Mouse (Mus musculus): Measurements from ENCODE around the gene Shmt1.

The Shmt1 gene

GRCm38 (mm10) chr11:60799977-60800376, 11.5 kb downstream of the Shmt1 start:
- in situ Hi-C loops (cut with MboI; ENCODE audit: low sequenced_read_pairs), result no loop called here

- in situ Hi-C loops (cut with MboI; ENCODE audit: low sequenced_read_pairs), result no loop called here
These were observed 15.2 kb downstream of the Shmt1 start for GRCm38 (mm10) chr11:60796342-60796741.

GRCm38 (mm10) chr11:60790472-60790871, 21.0 kb downstream of the Shmt1 start:
- in situ Hi-C loops (cut with MboI; ENCODE audit: low sequenced_read_pairs), result no loop called here

- in situ Hi-C loops (cut with MboI; ENCODE audit: low sequenced_read_pairs), result no loop called here
These were observed 23.9 kb downstream of the Shmt1 start for GRCm38 (mm10) chr11:60787595-60787994.

DNA sequence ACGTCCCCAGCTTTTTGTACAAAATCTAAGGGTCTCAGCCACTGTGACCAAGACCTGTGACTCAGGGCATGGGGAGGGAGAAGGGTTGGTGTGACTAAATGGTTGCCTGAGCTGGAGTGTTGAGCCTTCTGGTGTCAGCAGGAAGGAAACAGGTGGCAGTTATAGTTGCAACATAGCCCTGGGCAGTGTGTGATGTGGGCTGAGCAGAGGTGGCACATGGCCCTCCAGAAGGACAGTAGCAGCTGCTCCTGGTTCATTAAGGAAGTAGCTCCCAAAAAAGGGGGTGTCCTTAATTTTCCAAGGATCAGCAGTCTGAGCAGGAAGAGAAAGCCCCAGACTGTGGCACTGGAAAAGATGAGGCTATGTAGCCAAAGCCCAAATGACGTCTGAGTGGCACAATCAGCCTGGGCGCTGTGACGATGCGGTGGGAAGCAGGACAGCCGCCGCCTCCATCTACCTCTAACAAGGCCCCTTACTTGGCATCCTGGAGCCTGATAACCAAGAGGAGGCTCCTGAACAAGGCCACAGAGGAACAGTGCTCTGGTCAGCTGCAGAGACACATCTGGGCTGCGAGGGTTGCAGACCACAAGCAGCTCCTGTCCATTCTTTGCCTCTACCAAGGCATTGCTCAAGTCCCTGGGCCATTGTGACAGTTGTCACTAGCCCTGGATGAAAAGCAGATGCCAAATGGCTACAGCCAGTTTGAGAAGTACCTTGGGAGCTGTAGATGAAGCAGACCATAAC, 27.2 kb downstream of the Shmt1 start:
- in situ Hi-C loops (cut with MboI; ENCODE audit: low sequenced_read_pairs), result no loop called here

DNA sequence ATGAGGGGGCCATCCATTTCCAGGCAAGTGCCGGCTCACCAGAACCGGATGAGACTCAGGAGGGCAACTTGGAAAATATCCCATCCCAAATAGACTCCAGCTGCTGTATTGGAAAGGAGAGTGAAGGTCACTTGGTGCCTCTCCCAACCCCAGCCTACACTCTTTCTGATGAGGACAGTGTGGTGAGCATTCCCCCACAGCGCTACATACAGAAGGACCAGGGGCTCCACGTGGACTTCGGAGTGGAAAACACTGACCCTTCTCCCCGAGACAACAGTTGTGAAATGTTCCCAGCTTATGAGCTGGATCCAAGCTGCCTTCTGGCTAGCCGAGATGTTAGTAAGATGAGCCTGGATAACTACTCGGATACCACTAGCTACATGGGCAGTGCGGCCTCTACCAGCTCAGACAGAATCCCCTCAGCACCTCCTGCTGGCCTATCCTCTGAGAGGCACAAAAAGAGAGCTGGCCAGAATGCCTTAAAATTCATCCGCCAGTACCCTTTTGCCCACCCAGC, 31.8 kb downstream of the Shmt1 start:
- in situ Hi-C loops (cut with MboI; ENCODE audit: low sequenced_read_pairs), result no loop called here

DNA sequence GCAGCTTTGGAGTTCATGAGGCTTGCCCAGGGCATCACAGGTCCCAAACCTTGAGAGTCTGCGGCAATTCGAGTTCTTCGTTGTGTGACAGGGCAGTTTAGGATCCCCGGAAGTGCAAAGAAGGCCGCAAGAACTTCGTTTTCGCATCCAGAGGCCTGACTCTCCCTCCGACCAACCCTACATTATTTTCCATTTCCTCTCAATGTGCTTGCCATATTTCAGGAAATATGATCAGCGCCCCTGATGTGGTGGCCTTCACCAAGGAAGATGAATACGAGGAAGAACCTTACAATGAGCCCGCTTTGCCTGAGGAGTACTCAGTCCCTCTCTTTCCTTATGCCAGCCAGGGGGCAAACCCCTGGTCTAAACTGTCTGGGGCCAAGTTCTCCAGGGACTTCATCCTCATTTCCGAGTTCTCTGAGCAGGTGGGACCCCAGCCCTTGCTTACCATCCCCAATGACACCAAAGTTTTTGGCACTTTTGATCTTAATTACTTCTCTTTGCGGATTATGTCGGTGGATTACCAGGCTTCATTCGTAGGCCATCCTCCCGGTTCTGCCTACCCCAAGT, 33.6 kb downstream of the Shmt1 start:
- in situ Hi-C loops (cut with MboI; ENCODE audit: low sequenced_read_pairs), result no loop called here

- in situ Hi-C loops (cut with MboI; ENCODE audit: low sequenced_read_pairs), result no loop called here
These were observed 34.4 kb downstream of the Shmt1 start, which contains the start of the genes Top3a and Smcr8 for GRCm38 (mm10) chr11:60776829-60777740. Top3a (minus strand) TSS chr11:60777365. Smcr8 (plus strand) TSS chr11:60777524.

- in situ Hi-C loops (cut with MboI; ENCODE audit: low sequenced_read_pairs), result no loop called here
These were observed 35.2 kb downstream of the Shmt1 start for GRCm38 (mm10) chr11:60776107-60776828.

DNA sequence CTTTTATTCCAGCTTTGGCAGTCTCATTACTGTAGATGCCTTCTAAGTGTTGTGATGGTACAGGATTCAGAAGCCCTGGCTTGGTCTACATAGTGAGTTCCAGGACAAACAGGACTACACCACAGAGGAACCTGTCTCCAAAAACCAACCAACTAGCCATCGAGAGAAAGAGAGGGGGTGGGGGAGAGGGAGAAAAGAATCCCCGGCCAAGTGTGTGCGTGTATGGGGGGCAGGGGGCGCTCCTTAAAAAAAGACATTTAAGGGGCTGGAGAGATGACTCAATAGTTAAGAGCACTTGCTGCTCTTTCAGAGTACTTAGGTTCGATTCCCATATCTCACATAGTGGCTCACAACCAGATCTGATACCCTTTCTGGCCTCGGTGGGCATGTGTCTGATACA, 35.9 kb downstream of the Shmt1 start:
- in situ Hi-C loops (cut with MboI; ENCODE audit: low sequenced_read_pairs), result no loop called here

GRCm38 (mm10) chr11:60774841-60775240, 36.7 kb downstream of the Shmt1 start:
- in situ Hi-C loops (cut with MboI; ENCODE audit: low sequenced_read_pairs), result no loop called here

- in situ Hi-C loops (cut with MboI; ENCODE audit: low sequenced_read_pairs), result no loop called here
These were observed 37.3 kb downstream of the Shmt1 start for GRCm38 (mm10) chr11:60774158-60774689.

GRCm38 (mm10) chr11:60772161-60772560, 39.4 kb downstream of the Shmt1 start:
- in situ Hi-C loops (cut with MboI; ENCODE audit: low sequenced_read_pairs), result no loop called here

DNA sequence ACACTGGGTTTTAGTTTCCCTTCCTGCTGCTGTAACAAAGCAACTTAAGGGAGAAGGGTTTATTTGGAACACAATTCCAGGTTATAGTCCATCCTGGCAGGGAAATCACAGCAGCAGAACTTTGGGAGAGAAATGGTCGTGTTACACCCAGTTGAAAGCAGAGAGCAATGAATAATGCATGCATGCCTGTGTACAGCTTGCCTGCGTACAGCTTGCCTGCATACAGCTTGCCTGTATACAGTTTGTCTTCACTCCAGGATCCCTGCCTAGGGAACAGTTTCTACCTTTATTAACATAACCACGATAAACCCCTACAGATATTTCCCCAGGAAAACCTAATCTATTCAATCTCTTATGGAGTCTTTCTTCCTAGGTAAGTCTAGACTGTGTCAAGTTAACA, 40.7 kb downstream of the Shmt1 start:
- in situ Hi-C loops (cut with MboI; ENCODE audit: low sequenced_read_pairs), result no loop called here

- in situ Hi-C loops (cut with MboI; ENCODE audit: low sequenced_read_pairs), result no loop called here
These were observed 42.2 kb downstream of the Shmt1 start for GRCm38 (mm10) chr11:60769322-60769721.

DNA sequence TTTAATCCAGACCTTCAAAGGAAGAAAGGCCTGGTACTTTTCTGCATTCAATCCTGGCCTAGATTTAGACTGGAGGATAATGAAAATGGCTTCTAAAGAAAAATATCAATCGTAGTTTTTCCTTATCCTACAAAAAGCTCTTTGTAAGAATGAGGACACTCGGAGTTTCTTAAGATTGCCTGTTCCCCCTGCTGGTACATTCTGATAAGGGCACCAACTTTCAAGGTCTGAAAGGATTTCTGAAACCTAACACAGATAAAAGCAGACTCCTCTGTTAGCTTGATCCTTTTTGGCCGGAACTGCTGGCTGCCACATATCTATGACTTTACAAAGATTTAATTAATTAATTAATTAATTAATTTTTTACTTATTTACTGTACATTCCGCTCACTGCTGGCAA, 44.5 kb downstream of the Shmt1 start:
- in situ Hi-C loops (cut with MboI; ENCODE audit: low sequenced_read_pairs), result no loop called here

DNA sequence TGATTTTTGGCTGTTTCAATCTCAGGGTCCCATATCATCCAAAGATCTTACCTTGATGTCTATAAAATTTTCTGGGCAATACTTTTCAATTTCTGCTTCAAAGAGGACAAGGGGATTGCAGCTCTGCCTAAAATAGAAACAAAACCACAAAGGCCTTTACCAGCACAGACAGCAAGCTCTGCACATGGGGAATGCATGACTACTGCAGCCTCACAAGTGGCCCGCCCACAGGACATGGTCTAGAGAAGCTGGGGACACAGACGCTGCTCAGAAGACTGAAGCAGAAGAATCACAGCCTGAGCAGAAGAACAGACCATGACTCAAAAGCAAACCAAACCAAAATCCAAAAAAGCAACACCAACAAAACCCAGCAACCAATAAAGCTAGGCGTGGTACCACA, 49.8 kb downstream of the Shmt1 start:
- in situ Hi-C loops (cut with MboI; ENCODE audit: low sequenced_read_pairs), result no loop called here

DNA sequence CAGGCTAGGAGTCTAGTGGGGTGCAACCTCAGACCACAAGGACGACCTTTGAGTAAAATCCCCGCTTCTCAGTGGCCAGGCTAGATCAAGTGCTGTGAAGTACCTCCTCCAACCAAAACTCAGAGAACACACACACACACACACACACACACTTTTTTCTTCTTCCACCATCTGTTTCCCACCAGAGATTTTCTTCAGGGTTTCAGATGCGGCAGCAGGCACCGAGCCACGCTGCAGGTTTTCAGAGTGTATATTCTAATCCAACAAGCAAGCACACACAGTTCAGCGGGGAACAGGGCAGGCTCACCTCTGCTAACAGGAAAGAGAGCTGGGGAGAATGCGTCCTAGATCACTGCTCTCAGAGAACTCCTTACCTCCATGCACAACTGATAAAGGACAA, 55.9 kb downstream of the Shmt1 start:
- in situ Hi-C loops (cut with MboI; ENCODE audit: low sequenced_read_pairs), result no loop called here

DNA sequence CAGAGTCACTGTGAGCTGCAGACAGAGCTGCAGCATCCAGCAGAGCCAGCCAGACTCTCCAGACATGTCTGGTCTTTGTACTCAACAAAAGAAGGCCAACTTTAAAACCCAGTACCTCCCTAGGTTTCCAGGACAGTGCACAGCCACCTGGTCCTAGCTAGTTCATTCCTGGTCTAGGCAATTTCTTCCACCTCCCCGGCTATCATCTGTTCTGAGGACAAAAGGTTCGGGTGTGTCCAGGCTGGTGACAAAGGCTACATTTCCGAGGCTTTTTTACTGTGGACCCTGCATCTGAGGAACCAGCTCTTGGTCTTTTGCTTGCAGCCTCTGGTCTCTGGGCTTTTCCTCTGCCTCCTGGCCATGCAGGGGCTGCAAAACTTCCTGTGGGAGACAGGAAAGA, 71.2 kb downstream of the Shmt1 start:
- in situ Hi-C loops (cut with MboI; ENCODE audit: low sequenced_read_pairs), result no loop called here
